Mouse (Mus musculus) liver, embryonic 15.5 days (tissue): ENCODE results near the gene Immt. TPM values are rescaled to one million over a fixed set of nuclear protein-coding genes. Genes with fewer than 3 reads are reported as not detected.

Source experiments
- ATAC-seq: fragments of 200-750 bp; cut with Nextera tagmentation; 2 replicates; pipeline ENCODE4 v1.8.0; 2017; ENCODE audit warnings: moderate number of reproducible peaks, mild to moderate bottlenecking, moderate library complexity; ENCODE audit not compliant: insufficient read depth
- H3K27ac ChIP-seq: fragments of 300-500 bp; sonication (generic); replicated peaks from 2 replicates; pipeline ENCODE4 v1.5.1; 2015; ENCODE audit warnings: mild to moderate bottlenecking, inconsistent platforms
- H3K27me3 ChIP-seq: fragments of 300-500 bp; sonication (generic); 2 replicates; pipeline ENCODE4 v1.6.1; 2015; ENCODE audit warnings: mild to moderate bottlenecking, inconsistent platforms
- H3K36me3 ChIP-seq: fragments of 300-500 bp; sonication (generic); replicated peaks from 2 replicates; pipeline ENCODE4 v1.6.1; 2015; ENCODE audit warnings: moderate library complexity, mild to moderate bottlenecking, inconsistent platforms
- H3K4me1 ChIP-seq: fragments of 300-500 bp; sonication (generic); replicated peaks from 2 replicates; pipeline ENCODE4 v1.6.1; 2015; ENCODE audit warnings: inconsistent platforms
- H3K4me2 ChIP-seq: fragments of 300-500 bp; sonication (generic); 2 replicates; pipeline ENCODE4 v1.6.1; 2015; ENCODE audit warnings: moderate library complexity, mild to moderate bottlenecking, inconsistent platforms
- H3K4me3 ChIP-seq: fragments of 300-500 bp; sonication (generic); replicated peaks from 2 replicates; pipeline ENCODE4 v1.5.1; 2015; ENCODE audit warnings: mild to moderate bottlenecking, inconsistent platforms
- H3K9ac ChIP-seq: fragments of 300-500 bp; sonication (generic); 2 replicates; pipeline ENCODE4 v1.6.1; 2015; ENCODE audit warnings: moderate library complexity, mild to moderate bottlenecking, inconsistent platforms
- H3K9me3 ChIP-seq: fragments of 300-500 bp; sonication (generic); replicated peaks from 2 replicates; pipeline ENCODE4 v1.6.1; 2016; ENCODE audit warnings: inconsistent platforms
- WGBS: fragments of 180-500 bp; shearing (Covaris S2); methylation state at CpG from one replicate; pipeline ENCODE4 v1.1.7; 2015; ENCODE audit warnings: mixed read lengths; ENCODE audit not compliant: insufficient replicate concordance; 5-methylcytosine and 5-hydroxymethylcytosine counted together
- polyA plus RNA-seq: library from polyadenylated mRNA; unstranded; fragments of >200 nt; fragmentation: Nextera tagmentation; extraction: Ambion mirVana; gene quantifications from 2 replicates; pipeline ENCODE4 v1.2.1, GENCODE M21; 2015

Gene Immt
- polyA plus RNA-seq, 1 experiment from 2014 or later = 121 TPM

DNA sequence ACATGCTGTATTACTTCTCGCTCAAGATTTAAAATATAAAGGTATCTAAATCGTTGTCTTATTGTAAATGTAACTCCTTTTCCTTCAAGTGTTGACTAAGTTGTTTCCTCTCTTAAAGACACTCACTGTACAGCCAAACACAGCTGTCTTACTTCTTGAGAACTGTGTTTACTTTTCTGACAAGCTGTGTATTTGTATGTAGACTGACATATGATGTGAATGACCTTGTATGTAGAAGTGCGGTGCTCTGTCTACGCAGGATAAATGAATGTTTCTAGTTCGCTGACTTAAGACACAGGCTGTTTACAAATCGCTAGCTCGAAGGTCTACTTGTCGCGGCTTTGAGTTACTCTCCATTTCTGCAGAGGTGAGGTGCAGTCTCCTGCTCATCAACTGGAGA is 21.2 kb upstream of the Immt start:
- Histone ChIP-seq H3K27me3 (no peaks in the 10 kb centered on the region), H3K9ac (no peak overlapping the region), H3K4me3 (no peak overlapping the region), H3K4me1 (peaks cover 3% of the 10 kb centered on the region), H3K4me2 (no peak overlapping the region), H3K9me3 (no peaks in the 10 kb centered on the region), H3K27ac (no peak overlapping the region), H3K36me3 (peaks cover 28% of the 10 kb centered on the region)
- WGBS = 84% methylated on average over 9 of the region's 9 CpGs
- ATAC-seq = no peak

DNA sequence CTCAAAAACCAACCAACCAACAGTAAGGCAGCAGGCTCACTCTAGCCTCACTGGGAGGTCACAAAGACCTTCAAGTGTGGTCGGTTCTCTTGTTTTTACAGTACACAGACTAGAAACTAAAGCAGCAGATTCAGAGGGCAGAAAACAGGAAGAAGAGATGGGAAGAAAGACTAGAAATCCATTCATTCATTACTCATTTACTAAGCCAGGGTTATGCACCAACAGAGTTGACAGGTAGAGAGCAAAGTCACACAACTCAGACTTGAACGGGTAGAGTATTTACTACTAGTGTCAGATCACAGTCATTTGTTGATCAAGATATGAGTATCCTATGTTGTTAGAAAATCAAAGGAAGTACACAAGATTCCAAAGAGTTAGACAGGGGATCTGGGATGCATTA is 18.3 kb upstream of the Immt start:
- no peaks in the 10 kb centered on the region for H3K27me3 ChIP-seq
- no peak overlapping the region for H3K4me3 ChIP-seq
- H3K4me2 ChIP-seq = no peak overlapping the region
- H3K36me3 ChIP-seq = peaks cover 56% of the 10 kb centered on the region
- ATAC-seq = peak; percentile 47; the same call in 1 of the 2 replicates
- WGBS = 58% methylated on average over 2 of the region's 2 CpGs
- H3K27ac ChIP-seq = 0 out of 2 replicates have a peak overlapping the region, but pooled peaks have one; percentile 20
- peaks cover 6% of the 10 kb centered on the region for H3K4me1 ChIP-seq
- H3K9me3 ChIP-seq = no peaks in the 10 kb centered on the region
- no peak overlapping the region for H3K9ac ChIP-seq

DNA sequence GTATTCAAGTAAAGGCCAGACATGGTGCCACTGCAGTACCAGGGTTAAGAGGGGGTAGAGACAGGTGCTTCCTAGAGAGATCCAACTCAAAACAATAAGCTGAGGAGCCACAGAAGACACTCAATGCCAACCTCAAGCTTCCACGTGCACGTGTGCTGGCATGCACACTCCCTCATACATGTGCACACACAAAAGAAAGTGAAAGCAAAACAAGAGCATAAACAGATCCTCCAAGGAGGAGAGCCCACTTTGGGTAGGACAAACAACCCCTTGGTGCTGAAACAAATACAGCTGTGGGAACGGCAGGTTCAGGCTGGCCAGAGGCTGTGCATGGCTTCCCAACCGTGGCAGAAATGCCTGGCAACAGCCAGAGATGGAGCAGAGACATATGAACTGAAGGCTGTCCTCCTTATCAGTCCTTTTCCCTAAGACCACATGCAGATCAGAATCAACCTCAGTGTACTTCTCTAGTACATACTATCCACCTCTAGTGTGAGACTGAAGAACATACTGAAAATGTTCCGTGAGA is 11.3 kb upstream of the Immt start:
- Histone ChIP-seq H3K27me3 (no peaks in the 10 kb centered on the region), H3K4me2 (no peak overlapping the region), H3K4me1 (peaks cover 42% of the 10 kb centered on the region), H3K27ac (no peak overlapping the region), H3K9me3 (no peaks in the 10 kb centered on the region), H3K9ac (no peak overlapping the region), H3K4me3 (no peak overlapping the region), H3K36me3 (peaks cover 38% of the 10 kb centered on the region)
- 70% methylated on average over 5 of the region's 5 CpGs for WGBS
- no peak for ATAC-seq

DNA sequence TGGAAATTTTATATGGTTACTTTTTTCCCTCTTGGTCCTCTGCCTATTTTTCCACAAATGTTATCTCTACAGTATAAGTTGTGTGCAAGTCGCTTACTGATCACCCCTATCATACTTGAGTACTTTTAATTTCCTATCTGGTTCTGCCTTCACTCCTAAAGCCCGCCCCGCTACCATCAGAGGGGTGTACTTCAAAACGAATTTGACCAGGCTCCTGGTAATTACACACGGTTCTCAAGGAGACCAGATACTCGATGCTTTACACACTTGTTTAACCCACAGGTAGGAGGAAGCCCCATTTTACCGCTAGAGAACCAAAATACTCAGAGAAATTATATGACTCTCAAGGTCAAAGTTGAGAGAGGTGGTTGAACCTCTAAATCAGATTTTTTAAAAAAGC is 8.0 kb upstream of the Immt start:
- Histone ChIP-seq H3K4me1 (peaks cover 35% of the 10 kb centered on the region), H3K9ac (peak overlapping the region; percentile 64), H3K4me3 (peak overlapping the region; percentile 85), H3K27ac (peak overlapping the region; percentile 70), H3K36me3 (peaks cover 7% of the 10 kb centered on the region), H3K27me3 (peaks cover 4% of the 10 kb centered on the region; the same call in 1 of the 2 replicates), H3K4me2 (peak overlapping the region; percentile 77), H3K9me3 (no peaks in the 10 kb centered on the region)
- WGBS = 0% methylated on average over 7 of the region's 7 CpGs
- ATAC-seq = peak; percentile 59

DNA sequence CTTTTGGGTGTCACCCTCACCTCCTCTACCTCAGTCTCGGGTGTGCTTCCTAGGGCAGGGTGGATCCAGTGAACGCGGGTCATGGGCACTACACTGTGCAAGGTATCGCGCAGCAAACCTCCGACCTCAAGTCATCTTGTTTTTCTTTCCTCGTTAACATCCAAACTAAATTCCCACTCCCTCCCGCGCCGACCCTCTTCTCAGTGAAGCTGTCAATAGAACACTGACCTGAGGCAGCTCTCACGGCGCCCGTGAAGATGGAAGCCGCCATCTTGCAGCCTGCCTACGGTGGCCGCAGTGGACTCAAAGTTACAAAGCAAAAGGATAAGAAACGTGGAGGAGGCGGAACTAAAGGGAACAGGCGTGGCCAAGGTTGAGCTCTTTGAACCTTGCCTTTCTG is 7.6 kb upstream of the Immt start:
- under 1% methylated on average over 19 of the region's 19 CpGs for WGBS
- H3K36me3 ChIP-seq = peaks cover 3% of the 10 kb centered on the region
- H3K27me3 ChIP-seq = peaks cover 4% of the 10 kb centered on the region; the same call in 1 of the 2 replicates
- H3K4me1 ChIP-seq = peaks cover 35% of the 10 kb centered on the region
- H3K9ac ChIP-seq = peak overlapping the region; percentile 64
- no peaks in the 10 kb centered on the region for H3K9me3 ChIP-seq
- H3K4me2 ChIP-seq = peak overlapping the region; percentile 77
- H3K27ac ChIP-seq = peak overlapping the region; percentile 70
- H3K4me3 ChIP-seq = peak overlapping the region; percentile 85
- ATAC-seq = peak; percentile 86

DNA sequence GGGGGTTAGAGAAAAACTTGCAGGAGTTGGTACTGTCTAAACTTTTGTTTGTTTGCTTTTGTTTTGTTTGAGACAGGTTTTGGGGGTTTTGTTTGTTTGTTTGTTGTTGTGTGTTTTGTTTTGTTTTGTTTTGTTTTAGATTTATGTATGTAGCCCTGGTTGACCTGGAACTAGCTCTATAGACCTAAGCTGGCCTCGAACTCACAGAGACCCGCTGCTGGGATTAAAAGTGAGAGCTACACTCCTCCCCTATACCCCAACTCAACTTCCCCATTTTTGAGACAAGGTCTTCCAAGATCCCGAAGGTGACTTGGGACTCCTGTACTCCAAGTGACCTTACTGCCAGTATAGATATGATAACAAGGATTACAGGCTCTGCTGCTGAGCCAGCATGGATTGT is 7.2 kb upstream of the Immt start:
- Histone ChIP-seq H3K36me3 (no peaks in the 10 kb centered on the region; the same call in 1 of the 2 replicates), H3K27ac (peak overlapping the region; percentile 70; the same call in 1 of the 2 replicates), H3K4me1 (peaks cover 35% of the 10 kb centered on the region), H3K9me3 (no peaks in the 10 kb centered on the region), H3K27me3 (peaks cover 4% of the 10 kb centered on the region; the same call in 1 of the 2 replicates), H3K4me3 (peak overlapping the region; percentile 85), H3K4me2 (peak overlapping the region; percentile 77), H3K9ac (peak overlapping the region; percentile 64)
- WGBS = 11% methylated on average over 3 of the region's 3 CpGs
- ATAC-seq = no peak

DNA sequence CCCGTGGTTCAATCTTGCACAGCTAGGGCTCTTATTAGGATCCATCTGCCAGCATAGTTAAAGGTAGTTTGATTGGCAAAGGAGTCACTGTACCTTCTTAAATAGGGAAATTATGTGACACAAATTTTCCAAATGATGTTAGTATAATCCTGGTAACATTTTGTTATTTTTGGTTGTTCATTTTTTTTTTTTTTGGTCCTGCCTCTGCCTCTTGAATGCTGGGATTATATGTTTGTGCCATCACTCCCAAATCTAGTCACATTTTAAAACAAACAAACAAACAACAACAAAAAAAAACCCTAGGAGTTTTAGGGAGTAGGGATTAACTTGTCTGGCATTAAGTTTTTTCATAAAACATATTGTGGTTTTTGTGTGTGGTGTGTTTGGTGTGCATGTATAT is 4.3 kb upstream of the Immt start, which contains the start of gene Mrpl35:
Gene Mrpl35, minus strand, starts transcription at position 101 of the 400 bp plus-strand sequence.
- Histone ChIP-seq H3K9ac (no peak within 1 kb of the TSS), H3K27ac (no peak within 1 kb of the TSS), H3K4me1 (peaks cover 29% of the 10 kb centered on the region), H3K36me3 (no peaks in the 10 kb centered on the region), H3K4me2 (no peak within 1 kb of the TSS), H3K9me3 (no peaks in the 10 kb centered on the region), H3K4me3 (no peak within 1 kb of the TSS), H3K27me3 (peaks cover 4% of the 10 kb centered on the region; the same call in 1 of the 2 replicates)
- no peak for ATAC-seq
- 29% methylated on average over 1 of the region's 1 CpGs for WGBS

DNA sequence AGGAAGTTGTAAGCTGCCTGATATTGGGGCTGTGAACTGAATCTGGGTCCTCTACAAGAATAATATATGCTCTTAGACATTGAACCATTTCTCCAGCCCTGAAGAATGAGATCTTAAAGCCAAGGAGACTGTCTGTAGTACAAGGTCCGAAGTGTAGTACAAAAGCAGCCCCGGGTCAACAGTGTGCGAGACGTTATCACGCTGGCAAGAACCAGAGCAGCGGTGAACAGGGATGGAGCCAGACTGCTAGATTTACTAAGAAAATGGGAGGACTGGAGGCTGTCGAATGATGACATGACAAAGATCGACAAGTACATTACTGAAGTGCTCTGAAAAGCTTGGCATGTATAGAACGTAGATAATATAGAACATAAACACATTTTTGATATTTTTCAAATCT is 1.4 kb upstream of the Immt start:
- no peaks in the 10 kb centered on the region for H3K9me3 ChIP-seq
- no peak for ATAC-seq
- H3K4me2 ChIP-seq = peak overlapping the region; percentile 92; the same call in 1 of the 2 replicates
- peaks cover 4% of the 10 kb centered on the region; the same call in 1 of the 2 replicates for H3K27me3 ChIP-seq
- H3K4me3 ChIP-seq = no peak overlapping the region
- H3K4me1 ChIP-seq = peaks cover 23% of the 10 kb centered on the region
- no peak overlapping the region for H3K9ac ChIP-seq
- H3K36me3 ChIP-seq = peaks cover 10% of the 10 kb centered on the region
- 81% methylated on average over 9 of the region's 9 CpGs for WGBS
- H3K27ac ChIP-seq = no peak overlapping the region

DNA sequence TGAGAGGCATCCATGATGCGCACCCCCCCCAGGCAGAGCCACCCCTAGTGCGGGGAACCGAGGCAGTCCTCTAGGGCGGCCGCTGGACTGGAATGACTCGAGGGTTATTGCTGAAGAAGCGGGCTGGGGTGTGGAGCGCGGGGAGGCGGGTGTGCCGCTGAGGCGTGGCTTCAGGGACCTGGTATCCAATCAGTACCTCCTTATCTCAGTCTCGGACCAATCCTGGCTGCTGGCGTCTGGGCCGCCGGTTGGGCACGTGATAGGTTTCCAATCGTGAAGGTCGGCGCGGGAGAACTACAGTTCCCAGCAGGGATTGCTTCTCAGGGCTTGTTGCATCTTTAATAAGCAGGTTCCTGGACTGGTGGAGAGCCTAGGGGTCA is 440 bp downstream of the Immt start:
- Histone ChIP-seq H3K4me1 (peaks cover 28% of the 10 kb centered on the region), H3K27ac (peak overlapping the region; percentile 97), H3K9me3 (no peaks in the 10 kb centered on the region), H3K36me3 (peaks cover 20% of the 10 kb centered on the region), H3K27me3 (no peaks in the 10 kb centered on the region), H3K4me2 (peak overlapping the region; percentile 92), H3K4me3 (peak overlapping the region; percentile 100), H3K9ac (peak overlapping the region; percentile 95)
- under 1% methylated on average over 21 of the region's 21 CpGs for WGBS
- ATAC-seq = peak; percentile 98

DNA sequence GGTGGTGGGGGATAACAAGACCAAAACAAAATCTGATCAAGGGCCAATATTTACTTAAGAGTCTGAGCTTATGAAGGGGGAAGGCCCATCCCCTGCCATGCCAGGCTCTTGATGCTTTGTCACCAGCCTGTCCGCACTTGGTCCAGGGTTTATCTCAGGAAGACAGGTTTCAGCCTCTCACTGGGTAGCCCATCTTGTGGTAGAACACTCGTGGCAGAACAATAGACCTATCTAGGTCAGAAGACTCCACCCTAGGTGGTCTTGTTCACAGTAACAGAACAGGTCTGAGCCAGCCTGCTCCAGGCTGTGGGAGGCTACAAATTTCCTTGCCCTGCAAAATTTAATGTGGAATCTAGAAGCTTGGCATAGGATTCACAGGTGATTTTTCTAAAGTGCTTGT is 5.7 kb downstream of the Immt start:
- H3K4me1 ChIP-seq = peaks cover 41% of the 10 kb centered on the region
- no peak overlapping the region for H3K4me3 ChIP-seq
- H3K4me2 ChIP-seq = no peak overlapping the region
- no peak overlapping the region for H3K9ac ChIP-seq
- ATAC-seq = no peak
- no peaks in the 10 kb centered on the region for H3K27me3 ChIP-seq
- no peak overlapping the region for H3K27ac ChIP-seq
- peaks cover 20% of the 10 kb centered on the region for H3K36me3 ChIP-seq
- H3K9me3 ChIP-seq = no peaks in the 10 kb centered on the region
- 20% methylated on average over 2 of the region's 2 CpGs for WGBS

DNA sequence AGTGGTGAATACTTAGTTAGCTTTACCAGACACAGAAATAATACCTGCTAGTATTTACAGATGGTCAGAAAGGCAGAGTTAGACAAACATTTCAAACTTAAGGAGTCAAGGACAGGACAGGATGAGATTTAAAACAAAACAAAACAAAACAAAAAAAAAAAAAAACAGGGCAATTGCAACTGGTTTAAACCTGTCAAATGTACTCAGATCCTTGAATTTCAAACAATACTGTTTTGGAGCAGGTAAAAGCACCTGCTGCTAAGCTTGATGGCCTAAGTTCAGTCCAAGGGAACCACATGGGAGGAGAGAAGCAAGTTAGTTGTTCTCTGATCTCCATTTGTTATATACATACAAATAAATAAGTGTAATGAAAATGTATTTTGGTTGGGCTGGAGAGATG is 8.7 kb downstream of the Immt start:
- peaks cover 27% of the 10 kb centered on the region for H3K4me1 ChIP-seq
- H3K9me3 ChIP-seq = no peaks in the 10 kb centered on the region
- H3K4me3 ChIP-seq = no peak overlapping the region
- ATAC-seq = no peak
- no peak overlapping the region for H3K9ac ChIP-seq
- peaks cover 13% of the 10 kb centered on the region for H3K36me3 ChIP-seq
- H3K4me2 ChIP-seq = no peak overlapping the region
- H3K27ac ChIP-seq = no peak overlapping the region
- H3K27me3 ChIP-seq = no peaks in the 10 kb centered on the region
